Mouse (Mus musculus) monocyte, adult 2 months (primary cell): ENCODE results near the gene Polr2a.
"Not testable (repeated sequence)": the region's sequence is repeated elsewhere in the genome, so short reads cannot be mapped to it uniquely, and the experiment has no call there.

Experiments
- DNase-seq, 2 experiments: peaks; one replicate each; pipeline ENCODE4 v3.0.0; 2022; ENCODE audit warnings: low spot score in 2 of 2, low read depth in 1 of 2

The Polr2a gene

DNA sequence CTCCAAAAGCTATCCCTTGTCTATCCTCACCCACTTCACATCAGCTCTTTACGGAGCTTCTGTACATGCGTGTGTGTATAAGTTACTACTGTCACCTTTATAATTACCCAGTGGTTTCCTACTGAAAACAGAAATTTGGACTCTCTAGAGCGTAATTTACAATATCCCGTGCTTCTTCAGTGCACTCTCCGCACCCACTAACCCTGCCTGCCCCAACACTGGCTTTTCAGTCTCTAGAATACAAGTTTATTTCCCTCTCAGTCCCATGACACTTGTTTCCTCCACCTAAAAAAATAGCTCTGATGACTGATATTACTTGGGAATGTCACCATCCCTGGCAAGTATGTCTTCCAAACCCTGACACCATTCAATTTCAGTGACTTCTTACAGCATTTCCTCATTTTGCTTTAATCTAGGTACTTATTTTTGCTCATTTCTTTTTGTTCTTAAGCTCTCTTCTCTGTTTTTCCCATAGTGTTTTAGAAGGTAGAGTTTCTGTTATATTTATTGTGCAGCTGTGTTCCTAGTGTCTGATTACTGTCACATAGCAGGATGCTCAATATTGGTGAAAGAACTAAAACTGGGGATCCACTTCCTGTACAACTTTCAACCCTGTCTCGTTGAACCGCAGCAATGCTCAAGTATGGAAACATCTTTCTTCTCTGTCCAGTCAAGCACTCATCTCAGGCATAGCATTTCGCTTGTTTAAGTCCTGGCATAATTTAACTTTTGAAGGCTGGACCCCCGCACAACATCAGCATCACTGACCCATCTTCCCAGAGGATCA lies 941 bp downstream of the Polr2a start:
- no peak for DNase-seq

DNA sequence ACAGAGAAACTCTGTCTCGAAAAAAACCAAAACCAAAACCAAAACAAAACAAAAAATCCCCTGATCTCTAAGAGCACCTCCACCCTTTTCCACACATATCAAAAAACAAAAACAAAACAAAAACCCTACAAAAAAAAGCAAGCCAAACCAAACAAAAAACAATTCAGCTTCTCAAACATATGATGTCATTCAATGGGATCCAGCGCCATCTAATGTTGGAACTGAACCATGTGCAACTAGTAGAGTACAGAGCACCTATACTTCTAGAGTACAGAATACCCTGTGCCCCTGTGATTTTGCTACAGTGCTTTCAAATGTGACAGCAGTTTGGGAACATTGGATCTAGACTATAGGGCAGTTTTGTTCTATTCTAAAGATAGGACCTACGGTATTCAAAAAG lies 3.7 kb downstream of the Polr2a start:
- DNase-seq, result no peak

DNA sequence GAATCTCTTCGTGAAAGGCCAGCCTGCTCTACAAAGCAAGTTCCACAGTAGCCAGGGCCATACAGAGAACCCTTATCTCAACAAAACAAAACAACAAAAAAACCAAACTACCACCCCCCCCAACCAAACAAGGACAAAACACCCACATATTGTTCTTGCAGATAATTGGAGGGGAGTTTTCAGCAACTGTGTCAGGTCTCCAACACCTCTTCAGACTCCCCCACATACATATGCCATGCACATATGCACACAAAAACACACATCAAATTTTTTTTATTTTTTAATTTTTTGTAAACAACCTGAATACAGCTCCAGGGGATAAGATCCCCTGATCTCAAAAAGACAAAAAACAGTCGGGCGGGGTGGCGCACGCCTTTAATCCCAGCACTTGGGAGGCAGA lies 4.2 kb downstream of the Polr2a start:
- DNase-seq, result no peak

- DNase-seq, result no peak
Observed at GRCm38 (mm10) chr11:69752686-69753085, 5.8 kb downstream of the Polr2a start.

- no peak for DNase-seq
Observed at GRCm38 (mm10) chr11:69751635-69752034, 6.8 kb downstream of the Polr2a start.

DNA sequence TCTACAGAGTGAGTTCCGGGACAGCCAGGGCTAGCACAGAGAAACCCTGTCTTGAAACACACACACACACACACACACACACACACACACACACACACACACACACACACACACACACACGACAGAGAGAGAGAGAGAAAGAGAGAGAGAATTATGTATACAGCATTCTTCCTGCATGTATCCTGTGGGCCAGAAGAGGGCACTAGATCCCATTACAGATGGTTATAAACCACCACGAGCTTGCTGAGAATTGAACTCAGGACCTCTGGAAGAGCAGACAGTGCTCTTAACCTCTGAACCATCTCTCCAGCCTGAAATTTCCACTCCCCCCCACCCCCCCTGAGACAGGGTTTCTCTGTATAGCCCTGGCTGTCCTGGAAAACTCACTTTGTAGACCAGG lies 27.0 kb downstream of the Polr2a start:
- not testable (repeated sequence) for DNase-seq

DNA sequence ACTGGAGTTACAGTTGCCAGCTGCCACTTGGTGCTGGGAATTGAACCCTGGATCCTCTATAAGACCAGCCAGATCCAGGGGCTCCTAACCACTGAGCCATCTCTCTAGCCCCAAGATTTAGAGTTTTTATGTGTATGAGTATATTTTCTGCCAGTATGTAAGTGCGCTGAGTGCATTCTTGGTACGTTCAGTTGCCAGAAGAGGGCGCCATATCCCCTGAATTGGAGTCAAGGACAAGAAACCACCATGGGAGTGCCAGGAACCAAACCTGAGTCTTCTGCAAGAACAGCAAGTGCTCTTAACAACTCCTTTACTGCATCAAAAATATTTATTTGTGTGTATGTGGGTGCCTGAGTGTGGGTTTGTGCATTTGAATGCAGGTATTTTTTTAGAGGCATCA lies 29.4 kb downstream of the Polr2a start:
- peak; percentile 28 to 66 for DNase-seq

DNA sequence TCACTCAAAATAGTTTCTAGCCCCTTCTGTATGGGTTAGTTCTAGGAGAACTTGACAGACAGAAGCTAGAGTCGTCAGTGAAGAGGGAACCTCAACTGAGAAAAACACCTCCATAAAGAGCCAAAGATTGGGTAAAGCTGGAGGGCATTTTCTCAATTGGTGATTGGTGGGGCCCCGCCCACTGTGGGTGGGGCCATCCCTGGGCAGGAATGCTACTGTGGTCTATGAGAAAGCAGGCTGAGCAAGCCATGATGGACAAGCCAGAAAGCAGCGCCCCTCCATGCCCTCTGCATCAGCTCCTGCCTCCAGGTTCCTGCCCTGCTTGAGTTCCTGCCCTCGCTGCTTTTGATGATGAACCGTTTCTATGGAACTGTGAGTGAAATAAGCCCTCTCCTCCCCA lies 32.5 kb downstream of the Polr2a start:
- no peak for DNase-seq

DNA sequence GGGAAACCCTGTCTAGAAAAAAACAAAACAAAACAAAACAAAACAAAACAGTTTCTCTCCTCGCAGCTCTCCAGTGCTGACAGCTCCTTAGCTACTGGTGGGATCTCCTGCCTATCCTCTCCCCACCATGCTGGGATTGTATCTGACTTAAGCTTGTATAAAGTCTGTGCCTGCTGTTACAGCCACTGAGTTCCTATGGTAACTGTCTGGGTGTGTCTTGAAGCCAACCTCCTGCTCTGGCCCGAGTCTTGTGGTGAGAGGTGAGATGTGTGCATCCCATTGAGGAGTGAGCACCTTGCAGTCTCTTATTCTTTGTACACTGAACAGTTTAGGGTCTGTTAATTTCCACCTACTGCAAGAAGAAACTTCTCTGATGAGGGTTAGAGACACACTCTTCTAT lies 35.4 kb downstream of the Polr2a start:
- no peak for DNase-seq

GRCm38 (mm10) chr11:69720852-69721251 lies 37.6 kb downstream of the Polr2a start:
- no peak for DNase-seq

DNA sequence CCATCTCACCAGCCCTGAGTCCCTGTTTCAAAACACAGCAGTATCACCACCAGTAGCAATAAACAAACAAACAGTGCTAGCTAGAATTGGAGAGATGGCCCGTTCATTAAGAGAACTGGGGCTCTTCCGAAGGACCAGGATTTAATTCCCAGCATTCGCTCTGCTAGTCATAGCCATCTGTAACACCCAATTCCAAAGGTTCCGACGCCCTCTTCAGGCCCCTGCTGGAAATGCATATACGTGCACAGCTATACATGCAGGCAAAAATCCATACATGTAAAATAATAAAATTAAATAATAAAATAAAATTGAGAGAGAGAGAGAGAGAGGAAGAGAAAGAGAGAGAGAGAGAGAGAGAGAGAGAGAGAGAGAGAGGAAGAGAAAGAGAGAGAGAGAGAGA lies 39.0 kb downstream of the Polr2a start:
- no peak for DNase-seq

GRCm38 (mm10) chr11:69718661-69719060 lies 39.8 kb downstream of the Polr2a start:
- no peak for DNase-seq

DNA sequence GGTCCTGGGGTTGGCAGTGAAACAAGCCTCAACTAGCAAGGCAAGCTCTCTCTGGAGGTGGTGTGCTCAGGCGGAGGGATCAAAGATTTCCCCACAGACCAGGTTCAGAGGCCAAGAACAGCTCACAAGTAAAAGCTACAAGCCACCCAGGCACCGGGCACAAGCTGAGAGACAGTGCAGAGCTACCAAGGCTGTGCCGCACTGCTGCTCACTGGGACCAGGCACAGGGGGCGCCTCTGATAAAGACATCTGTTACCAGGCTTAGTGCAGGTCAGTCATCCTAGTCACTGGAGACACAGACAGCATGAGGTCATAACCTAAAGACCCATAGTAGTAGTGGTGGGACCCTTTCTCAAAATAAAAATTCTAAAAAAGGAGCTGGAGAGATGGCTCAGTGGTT lies 41.5 kb downstream of the Polr2a start:
- no peak for DNase-seq

DNA sequence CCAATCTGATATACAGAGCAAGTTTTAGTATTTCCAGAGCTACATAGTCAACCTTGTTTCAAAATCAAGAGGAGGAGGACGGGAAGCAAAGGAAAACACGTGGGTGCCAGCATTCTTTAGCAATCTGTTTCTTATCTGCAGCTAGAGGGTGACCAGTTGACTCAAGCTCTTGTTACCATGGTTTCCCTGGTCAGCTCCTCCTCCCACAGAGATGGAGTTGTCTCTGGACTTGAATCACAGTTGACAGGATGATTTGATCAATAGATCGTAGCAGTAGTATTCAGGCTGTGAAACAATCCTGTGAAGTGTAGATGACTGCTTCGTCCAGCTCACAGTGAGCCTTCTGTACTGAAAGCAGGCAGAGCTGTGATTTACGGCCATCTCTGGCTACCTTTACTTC lies 42.5 kb downstream of the Polr2a start:
- no peak for DNase-seq

GRCm38 (mm10) chr11:69715482-69715881 lies 43.0 kb downstream of the Polr2a start:
- DNase-seq, result peak in 1 of 2 experiments; percentile 49

DNA sequence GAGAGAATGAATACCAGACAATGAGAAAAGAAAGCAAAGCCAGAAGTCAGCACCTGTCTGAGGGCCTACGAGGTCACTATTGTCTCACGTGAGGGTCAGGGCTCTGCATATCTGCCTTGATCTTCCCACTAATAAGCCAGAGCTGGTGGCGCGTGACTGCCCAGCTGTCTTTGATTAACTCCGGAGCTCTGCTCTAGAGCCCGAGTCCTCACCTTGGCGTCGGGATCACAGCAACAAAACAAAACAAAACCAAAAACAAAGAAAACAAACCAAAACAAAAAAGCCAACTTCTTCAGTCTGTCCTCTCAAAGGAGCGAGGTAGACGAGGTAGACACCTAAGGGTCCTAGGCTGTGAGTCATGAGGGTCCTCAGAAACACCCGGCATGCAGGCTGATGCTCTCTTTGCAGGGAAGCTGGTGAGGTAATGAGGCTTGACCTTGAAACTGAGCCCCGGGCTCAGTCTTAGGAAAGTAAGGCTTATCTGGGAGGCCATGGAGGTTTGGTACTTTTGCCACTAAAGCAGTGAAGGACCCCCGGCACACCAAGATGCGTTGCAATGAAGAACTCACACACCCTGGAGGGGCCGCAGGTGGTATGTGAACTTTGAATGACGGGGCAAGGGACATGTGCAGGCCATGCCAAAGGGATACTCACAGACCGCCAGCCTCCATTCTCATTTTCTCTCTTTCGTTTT lies 43.7 kb downstream of the Polr2a start:
- DNase-seq, result no peak

GRCm38 (mm10) chr11:69712954-69713672 lies 45.3 kb downstream of the Polr2a start:
- no peak for DNase-seq

- no peak for DNase-seq
Observed at GRCm38 (mm10) chr11:69711082-69711481, 47.4 kb downstream of the Polr2a start.

- DNase-seq, result no peak
Observed at GRCm38 (mm10) chr11:69710470-69710869, 48.0 kb downstream of the Polr2a start.

- DNase-seq, result no peak
Observed at GRCm38 (mm10) chr11:69709554-69710446, 48.6 kb downstream of the Polr2a start.
